Mouse (Mus musculus) intestine, embryonic 14.5 days (tissue): Measurements from ENCODE around the gene 1700025G04Rik. TPM values are rescaled to one million over a fixed set of nuclear protein-coding genes. Genes with fewer than 3 reads are reported as not detected.

Source experiments
- ATAC-seq: fragments of 200-750 bp; cut with Nextera tagmentation; replicated peaks from 2 replicates; pipeline ENCODE4 v1.8.0; 2017; ENCODE audit warnings: low read depth, moderate number of reproducible peaks, moderate TSS enrichment, moderate library complexity; ENCODE audit not compliant: low FRiP score, low TSS enrichment
- DNase-seq: peaks from one replicate; pipeline ENCODE4 v3.0.0-alpha.2; 2018; ENCODE audit warnings: low spot score
- H3K27ac ChIP-seq: fragments of 300-500 bp; sonication (generic); 2 replicates; pipeline ENCODE4 v1.5.1; 2014; ENCODE audit warnings: low read depth, mild to moderate bottlenecking, control low read depth
- H3K27me3 ChIP-seq: fragments of 300-500 bp; sonication (generic); replicated peaks from 2 replicates; pipeline ENCODE4 v1.6.1; 2014; ENCODE audit warnings: low read length, control low read depth; ENCODE audit not compliant: control insufficient read depth, insufficient read depth
- H3K36me3 ChIP-seq: fragments of 300-500 bp; sonication (generic); 2 replicates; pipeline ENCODE4 v1.6.1; 2014; ENCODE audit warnings: low read length, control low read depth; ENCODE audit not compliant: control insufficient read depth, insufficient read depth
- H3K4me1 ChIP-seq: fragments of 300-500 bp; sonication (generic); replicated peaks from 2 replicates; pipeline ENCODE4 v1.6.1; 2014; ENCODE audit warnings: low read length, control low read depth, mixed read lengths; ENCODE audit not compliant: control insufficient read depth, insufficient read depth
- H3K4me2 ChIP-seq: fragments of 300-500 bp; sonication (generic); 2 replicates; pipeline ENCODE4 v1.6.1; 2014; ENCODE audit warnings: low read length
- H3K4me3 ChIP-seq: fragments of 300-500 bp; sonication (generic); 2 replicates; pipeline ENCODE4 v1.5.1; 2014; ENCODE audit warnings: low read depth, low read length, control low read depth, mixed read lengths
- H3K9ac ChIP-seq: fragments of 300-500 bp; sonication (generic); 2 replicates; pipeline ENCODE4 v1.6.1; 2014; ENCODE audit warnings: mild to moderate bottlenecking, low read length
- H3K9me3 ChIP-seq: fragments of 300-500 bp; sonication (generic); 2 replicates; pipeline ENCODE4 v1.6.1; 2016; ENCODE audit warnings: low read length, control low read depth; ENCODE audit not compliant: control insufficient read depth
- WGBS: fragments of 180-500 bp; shearing (Covaris S2); extraction: QIAGEN DNeasy Blood & Tissue Kit; methylation state at CpG from one replicate; pipeline ENCODE4 v1.1.7; 2014; 5-methylcytosine and 5-hydroxymethylcytosine counted together
- polyA plus RNA-seq: library from polyadenylated mRNA; unstranded; fragments of >200 nt; fragmentation: Nextera tagmentation; extraction: Ambion mirVana; gene quantifications from 2 replicates; pipeline ENCODE4 v1.2.1, GENCODE M21; 2014

1700025G04Rik gene
- polyA plus RNA-seq, 1 experiment from 2014 or later = 27.7 TPM

- H3K27ac ChIP-seq = no peak overlapping the region
- H3K27me3 ChIP-seq = no peaks in the 10 kb centered on the region
- H3K4me1 ChIP-seq = no peaks in the 10 kb centered on the region
- no peak overlapping the region for H3K4me3 ChIP-seq
- H3K36me3 ChIP-seq = no peaks in the 10 kb centered on the region
- H3K9ac ChIP-seq = no peak overlapping the region
- DNase-seq (no peak), ATAC-seq (no peak)
- no peaks in the 10 kb centered on the region for H3K9me3 ChIP-seq
- no peak overlapping the region for H3K4me2 ChIP-seq
Observed at GRCm38 (mm10) chr1:152067919-152068318, 22.0 kb downstream of the 1700025G04Rik start.

GRCm38 (mm10) chr1:152065527-152065926, 24.4 kb downstream of the 1700025G04Rik start:
- ATAC-seq = no peak
- WGBS = 95% methylated on average over 7 of the region's 7 CpGs

GRCm38 (mm10) chr1:152063357-152064145, 26.4 kb downstream of the 1700025G04Rik start:
- H3K4me3 ChIP-seq = no peak overlapping the region
- no peaks in the 10 kb centered on the region for H3K4me1 ChIP-seq
- 94% methylated on average over 11 of the region's 11 CpGs for WGBS
- ATAC-seq (no peak), DNase-seq (no peak)
- H3K36me3 ChIP-seq = no peaks in the 10 kb centered on the region
- no peaks in the 10 kb centered on the region for H3K9me3 ChIP-seq
- H3K27me3 ChIP-seq = no peaks in the 10 kb centered on the region
- no peak overlapping the region for H3K9ac ChIP-seq
- H3K4me2 ChIP-seq = no peak overlapping the region
- no peak overlapping the region for H3K27ac ChIP-seq

More at GRCm38 (mm10) chr1:152065527-152065926, 24.4 kb downstream of the 1700025G04Rik start:
- no peaks in the 10 kb centered on the region for H3K9me3 ChIP-seq
- H3K27ac ChIP-seq = no peak overlapping the region
- no peak overlapping the region for H3K4me3 ChIP-seq
- no peak for DNase-seq
- H3K4me1 ChIP-seq = no peaks in the 10 kb centered on the region
- H3K4me2 ChIP-seq = no peak overlapping the region
- no peaks in the 10 kb centered on the region for H3K36me3 ChIP-seq
- no peak overlapping the region for H3K9ac ChIP-seq
- H3K27me3 ChIP-seq = no peaks in the 10 kb centered on the region

- Histone ChIP-seq H3K4me3 (no peak overlapping the region), H3K9ac (no peak overlapping the region), H3K36me3 (no peaks in the 10 kb centered on the region), H3K4me2 (no peak overlapping the region), H3K4me1 (no peaks in the 10 kb centered on the region), H3K9me3 (no peaks in the 10 kb centered on the region), H3K27ac (no peak overlapping the region), H3K27me3 (no peaks in the 10 kb centered on the region)
- WGBS = 80% methylated on average over 12 of the region's 12 CpGs
- no peak for DNase-seq
- ATAC-seq = no peak
Observed at GRCm38 (mm10) chr1:152061745-152062144, 28.2 kb downstream of the 1700025G04Rik start.

GRCm38 (mm10) chr1:152060265-152060664, 29.7 kb downstream of the 1700025G04Rik start:
- Histone ChIP-seq H3K4me2 (no peak overlapping the region), H3K27ac (no peak overlapping the region), H3K36me3 (no peaks in the 10 kb centered on the region), H3K9ac (no peak overlapping the region), H3K9me3 (no peaks in the 10 kb centered on the region), H3K4me3 (no peak overlapping the region), H3K4me1 (no peaks in the 10 kb centered on the region; the same call in 1 of the 2 replicates), H3K27me3 (no peaks in the 10 kb centered on the region)
- DNase-seq (no peak), ATAC-seq (no peak)
- 90% methylated on average over 3 of the region's 3 CpGs for WGBS

- H3K4me2 ChIP-seq = no peak overlapping the region
- DNase-seq (no peak), ATAC-seq (no peak)
- peaks cover 5% of the 10 kb centered on the region; the same call in 1 of the 2 replicates for H3K4me1 ChIP-seq
- H3K27me3 ChIP-seq = no peaks in the 10 kb centered on the region
- no peak overlapping the region for H3K4me3 ChIP-seq
- no peaks in the 10 kb centered on the region for H3K9me3 ChIP-seq
- H3K9ac ChIP-seq = no peak overlapping the region
- WGBS = 81% methylated on average over 3 of the region's 3 CpGs
- H3K36me3 ChIP-seq = no peaks in the 10 kb centered on the region
- H3K27ac ChIP-seq = no peak overlapping the region
Observed at GRCm38 (mm10) chr1:152058776-152059175, 31.1 kb downstream of the 1700025G04Rik start.

- Histone ChIP-seq H3K4me3 (no peak overlapping the region), H3K9ac (no peak overlapping the region), H3K36me3 (no peaks in the 10 kb centered on the region), H3K4me2 (no peak overlapping the region), H3K9me3 (no peaks in the 10 kb centered on the region), H3K27ac (no peak overlapping the region), H3K4me1 (peaks cover 10% of the 10 kb centered on the region; the same call in 1 of the 2 replicates), H3K27me3 (no peaks in the 10 kb centered on the region)
- 86% methylated on average over 5 of the region's 5 CpGs for WGBS
- DNase-seq (no peak), ATAC-seq (no peak)
Observed at GRCm38 (mm10) chr1:152053112-152053511, 36.8 kb downstream of the 1700025G04Rik start.

GRCm38 (mm10) chr1:152051858-152052257, 38.1 kb downstream of the 1700025G04Rik start:
- no peaks in the 10 kb centered on the region for H3K27me3 ChIP-seq
- H3K4me2 ChIP-seq = no peak overlapping the region
- H3K9me3 ChIP-seq = no peaks in the 10 kb centered on the region
- no peaks in the 10 kb centered on the region; the same call in 1 of the 2 replicates for H3K36me3 ChIP-seq
- no peak overlapping the region for H3K27ac ChIP-seq
- DNase-seq (no peak), ATAC-seq (no peak)
- no peak overlapping the region for H3K9ac ChIP-seq
- no peak overlapping the region for H3K4me3 ChIP-seq
- 50% methylated on average over 9 of the region's 9 CpGs for WGBS
- H3K4me1 ChIP-seq = peaks cover 10% of the 10 kb centered on the region; the same call in 1 of the 2 replicates

- Histone ChIP-seq H3K27ac (no peak overlapping the region), H3K4me3 (no peak overlapping the region), H3K4me2 (no peak overlapping the region), H3K36me3 (no peaks in the 10 kb centered on the region; the same call in 1 of the 2 replicates), H3K4me1 (peaks cover 10% of the 10 kb centered on the region; the same call in 1 of the 2 replicates), H3K9ac (no peak overlapping the region), H3K9me3 (no peaks in the 10 kb centered on the region), H3K27me3 (no peaks in the 10 kb centered on the region)
- no peak for DNase-seq
- 79% methylated on average over 7 of the region's 7 CpGs for WGBS
- no peak for ATAC-seq
Observed at GRCm38 (mm10) chr1:152050037-152050436, 39.9 kb downstream of the 1700025G04Rik start.
